Mouse (Mus musculus) activated CD4-positive, CD25-positive, alpha-beta regulatory T cell, adult 4 months (primary cell): ENCODE data around the gene Ms4a5. TPM values are rescaled to one million over a fixed set of nuclear protein-coding genes. Genes with fewer than 3 reads are reported as not detected.
"Not testable (repeated sequence)": the region's sequence is repeated elsewhere in the genome, so short reads cannot be mapped to it uniquely, and the experiment has no call there.

Source experiments
- ATAC-seq: one replicate; pipeline ENCODE4 v1.8.0; 2017
- polyA plus RNA-seq, 2 experiments: library from polyadenylated mRNA; unstranded; fragments of 100-300 nt; shearing (Covaris generic); gene quantifications; one replicate each; pipeline ENCODE4 v1.2.1; 2017

The Ms4a5 gene
- not detected for polyA plus RNA-seq

DNA sequence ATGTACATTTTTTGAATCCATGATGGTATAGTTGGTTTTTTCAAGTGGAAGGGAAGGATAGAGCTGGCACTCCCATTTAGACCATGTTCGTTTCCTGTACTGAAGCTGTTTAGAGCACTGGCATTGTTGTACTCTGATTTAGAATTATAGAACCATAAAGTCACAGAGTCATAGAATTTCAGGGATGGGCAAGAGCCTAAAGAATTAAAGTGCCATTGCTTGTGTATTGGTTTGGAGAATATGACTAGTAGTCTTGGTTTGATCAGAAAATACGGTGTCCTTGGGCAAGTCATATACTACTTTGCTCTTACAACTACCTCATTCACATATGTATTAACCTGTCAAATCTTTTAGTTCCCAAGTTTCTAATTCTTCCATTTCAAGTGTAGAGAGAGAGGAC lies at the start of gene Ms4a5:
Gene Ms4a5, minus strand, starts transcription at position 101 of the 400 bp plus-strand sequence.
- no peak for ATAC-seq

- no peak for ATAC-seq
Measured at GRCm38 (mm10) chr19:11321123-11321522, 37.5 kb upstream of the Ms4a5 start.

DNA sequence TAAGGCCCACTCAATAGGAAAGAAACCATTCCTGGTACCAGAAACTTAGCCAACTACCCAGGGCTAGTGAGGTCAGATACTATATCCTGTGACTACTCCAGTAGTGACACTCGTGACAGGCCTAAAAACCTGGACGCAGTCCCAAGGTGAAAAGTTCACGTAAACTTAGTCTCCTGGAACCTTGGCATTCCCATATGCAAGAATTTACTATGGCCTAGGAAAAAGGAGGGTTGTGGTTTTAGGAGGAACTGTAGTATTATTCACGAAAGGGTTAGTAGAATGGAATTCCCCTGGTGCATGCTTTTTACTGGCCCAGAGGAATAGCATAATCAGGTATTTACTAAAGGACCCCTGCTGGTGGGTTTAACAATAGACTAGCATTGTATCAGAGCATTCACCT lies 33.1 kb upstream of the Ms4a5 start:
- no peak for ATAC-seq

GRCm38 (mm10) chr19:11314354-11314753 lies 30.7 kb upstream of the Ms4a5 start, which contains the start of gene Ms4a14:
Ms4a14 (minus strand) TSS chr19:11314454.
- no peak for ATAC-seq

DNA sequence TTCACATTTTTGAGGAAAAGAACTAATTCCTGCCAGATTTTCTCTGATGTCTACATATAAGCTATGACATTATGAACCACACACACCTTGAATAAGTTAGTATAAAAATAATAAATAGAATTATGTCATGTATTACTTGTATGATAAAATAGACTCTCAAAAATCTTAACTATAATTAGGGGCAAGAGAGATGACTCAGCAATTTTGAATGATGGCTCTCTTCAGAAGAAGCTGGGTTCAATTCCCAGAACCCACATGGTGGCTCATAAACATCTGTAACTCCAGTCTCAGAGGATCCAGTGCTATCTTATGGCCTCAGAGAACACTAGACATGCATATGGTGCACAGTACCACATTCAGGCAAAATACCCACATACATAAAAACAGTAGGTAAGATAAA lies 25.2 kb upstream of the Ms4a5 start:
- no peak for ATAC-seq

- ATAC-seq = not testable (repeated sequence)
Measured at GRCm38 (mm10) chr19:11299529-11299928, 15.9 kb upstream of the Ms4a5 start.

DNA sequence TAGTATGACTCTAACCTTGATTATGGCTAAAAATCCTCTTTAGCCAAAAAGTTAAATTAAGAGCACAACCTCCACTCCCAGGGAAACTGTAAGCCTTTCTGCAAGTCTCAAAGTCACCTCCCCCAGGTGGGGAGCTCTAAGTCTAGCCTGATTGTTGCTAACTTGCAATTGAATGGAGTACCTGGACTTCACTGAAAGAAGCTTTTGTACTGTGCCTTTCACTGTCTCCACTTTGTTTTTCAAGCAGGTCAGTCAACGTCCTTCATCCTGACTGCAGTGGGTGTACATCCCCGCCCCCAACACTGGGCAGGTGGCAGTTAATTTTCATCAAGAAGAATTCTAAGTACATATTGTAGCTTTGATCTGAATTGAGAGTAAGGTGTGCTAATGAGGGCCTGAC lies 15.3 kb upstream of the Ms4a5 start:
- ATAC-seq = no peak

DNA sequence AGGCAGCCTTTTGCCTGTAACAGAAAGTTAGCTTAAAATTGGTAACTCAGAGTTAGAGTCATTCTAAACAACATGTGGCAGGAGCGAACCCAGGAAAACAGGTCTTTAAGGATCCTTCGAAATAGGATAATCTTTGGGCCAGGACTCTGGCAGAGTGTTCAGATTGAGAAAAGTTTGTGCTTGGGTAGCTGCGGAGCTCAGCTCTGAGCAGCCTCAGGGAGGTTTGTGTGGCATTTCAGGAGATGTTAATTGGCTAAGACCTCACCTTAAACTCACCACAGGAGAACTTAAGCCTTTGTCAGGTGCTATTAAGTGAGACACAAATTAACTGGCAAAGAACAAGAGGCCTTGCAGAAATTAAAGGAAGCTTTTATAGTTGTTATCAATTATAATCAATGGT lies 9.9 kb upstream of the Ms4a5 start:
- not testable (repeated sequence) for ATAC-seq

GRCm38 (mm10) chr19:11292990-11293389 lies 9.3 kb upstream of the Ms4a5 start:
- ATAC-seq = peak; percentile 32

GRCm38 (mm10) chr19:11280223-11280622 lies 3.5 kb downstream of the Ms4a5 start:
- no peak for ATAC-seq

DNA sequence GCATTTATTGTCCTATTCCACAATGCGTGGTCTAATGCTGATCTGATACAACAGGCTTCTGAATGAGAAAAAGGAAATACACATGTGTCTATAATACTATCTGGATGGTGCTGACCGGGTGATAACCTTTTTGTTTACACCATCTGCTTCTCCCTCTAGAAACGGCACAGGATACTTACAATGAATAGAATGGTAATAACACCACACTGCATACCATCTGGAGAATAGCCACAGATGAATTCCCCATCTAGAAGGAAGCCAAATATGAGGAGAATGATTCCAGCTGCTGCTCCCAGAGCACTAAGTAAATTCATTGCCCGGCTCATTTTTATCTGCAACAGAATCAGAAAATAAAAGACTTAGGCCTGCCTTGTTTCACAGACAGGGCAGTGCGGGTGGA lies 7.2 kb downstream of the Ms4a5 start:
- no peak for ATAC-seq

- no peak for ATAC-seq
Measured at GRCm38 (mm10) chr19:11266956-11267355, 16.7 kb downstream of the Ms4a5 start.

DNA sequence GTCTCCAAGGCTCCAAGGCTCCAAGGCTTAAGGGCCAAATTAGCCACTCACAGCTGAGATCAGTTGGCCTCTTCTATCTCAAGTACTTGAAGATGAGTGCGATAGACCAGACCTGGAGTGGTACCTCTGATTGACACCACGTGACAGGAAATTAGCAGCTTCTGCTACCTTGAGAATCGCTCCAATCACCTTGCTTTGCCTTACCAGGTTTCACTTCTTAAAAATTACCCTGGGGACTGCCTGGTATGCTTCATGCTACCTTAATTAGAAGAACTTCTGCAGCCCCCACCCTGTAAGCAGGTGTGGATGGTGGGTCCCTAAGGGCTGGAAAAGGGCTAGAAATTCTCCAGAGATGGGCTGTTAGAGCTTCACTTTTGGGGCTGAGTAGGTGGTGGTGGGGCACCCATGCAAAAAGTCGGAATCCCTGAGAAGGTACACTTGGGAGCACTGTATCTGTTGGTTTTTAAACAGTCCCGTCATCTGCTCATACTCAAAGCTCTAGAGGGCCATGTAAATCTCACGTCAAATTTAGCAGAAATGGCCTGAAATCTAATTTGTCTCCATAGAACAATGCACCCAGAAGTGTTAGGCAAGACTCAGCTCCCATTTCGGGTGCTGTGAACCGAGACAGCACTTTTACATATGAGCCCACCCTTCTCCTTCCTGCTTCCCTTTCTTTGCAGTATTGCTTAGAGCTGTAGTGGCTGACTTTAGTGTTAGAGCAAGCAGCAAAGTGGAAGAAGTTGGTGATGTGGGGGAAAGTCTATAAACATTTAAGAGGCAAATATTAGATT lies 17.4 kb downstream of the Ms4a5 start, which contains the start of gene Ms4a1:
Gene Ms4a1, minus strand, starts transcription at position 190 of the 794 bp plus-strand sequence.
- ATAC-seq = no peak

DNA sequence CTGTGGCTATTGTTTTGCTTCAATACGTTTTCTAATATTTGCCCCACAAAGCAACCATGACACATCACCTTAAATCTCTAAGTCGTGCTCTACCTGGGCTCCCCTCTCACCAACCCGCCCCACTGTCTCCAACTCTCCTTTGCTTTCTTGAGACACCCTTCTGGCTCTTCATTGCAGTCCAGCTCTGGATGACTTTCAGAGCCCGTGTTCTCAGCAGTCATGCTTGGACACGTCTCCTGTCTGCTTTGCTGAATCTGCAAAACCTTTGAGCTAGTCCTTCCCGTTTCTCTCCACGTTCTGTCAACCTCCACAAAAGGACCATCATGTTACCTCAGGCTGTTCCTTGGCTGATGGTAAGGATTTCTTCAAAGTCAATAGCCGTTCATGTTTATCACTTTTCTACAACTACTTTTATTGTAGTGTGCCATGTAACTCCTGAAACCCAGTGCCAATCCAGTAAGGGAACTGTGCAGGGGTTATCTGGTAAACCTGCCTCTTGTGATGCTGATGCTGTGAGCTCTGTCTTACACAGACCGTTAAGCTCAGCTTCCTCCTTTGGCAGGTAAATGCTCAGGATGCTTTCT lies 19.0 kb downstream of the Ms4a5 start:
- no peak for ATAC-seq

- ATAC-seq = no peak
Measured at GRCm38 (mm10) chr19:11263549-11263948, 20.1 kb downstream of the Ms4a5 start.

- not testable (repeated sequence) for ATAC-seq
Measured at GRCm38 (mm10) chr19:11262932-11263331, 20.7 kb downstream of the Ms4a5 start.

DNA sequence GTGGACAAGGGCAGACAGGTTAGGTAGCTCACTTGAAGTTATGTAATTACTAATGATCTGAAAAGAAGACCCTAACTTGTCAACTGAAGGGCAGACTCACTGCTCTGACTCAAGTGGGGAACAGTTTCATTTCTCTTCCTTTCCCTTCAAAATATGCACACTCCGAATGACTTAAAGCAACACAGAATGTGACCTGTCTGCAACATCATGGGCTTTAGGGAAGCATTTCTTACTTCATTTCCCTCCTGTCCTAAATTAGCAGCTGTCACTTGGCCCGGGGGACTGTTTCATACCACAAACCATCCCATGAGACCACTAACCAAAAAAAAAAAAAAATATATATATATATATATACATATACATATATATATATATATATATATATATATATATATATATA lies 22.2 kb downstream of the Ms4a5 start:
- no peak for ATAC-seq

GRCm38 (mm10) chr19:11244230-11244629 lies 39.4 kb downstream of the Ms4a5 start:
- no peak for ATAC-seq

- ATAC-seq = no peak
Measured at GRCm38 (mm10) chr19:11242560-11242959, 41.1 kb downstream of the Ms4a5 start.

DNA sequence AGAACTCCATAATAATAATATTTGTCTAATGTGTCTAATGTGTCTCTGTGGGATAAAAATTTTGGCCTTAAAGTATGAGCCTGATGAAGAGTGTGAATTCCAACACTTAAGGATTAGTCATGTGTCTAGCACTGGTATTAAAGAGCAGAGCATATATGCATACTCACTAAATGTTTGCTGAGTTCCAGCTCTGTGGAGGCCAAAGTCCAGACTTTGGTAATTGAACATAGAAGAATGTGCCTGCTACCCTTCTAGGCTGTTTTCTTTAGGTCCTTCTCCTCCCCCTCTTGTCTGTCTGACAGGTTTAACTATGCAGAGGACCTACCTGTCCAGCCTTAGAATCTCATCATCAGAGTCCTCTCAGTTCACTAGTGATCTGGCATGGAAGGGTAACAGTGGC lies 47.9 kb downstream of the Ms4a5 start:
- ATAC-seq = no peak

DNA sequence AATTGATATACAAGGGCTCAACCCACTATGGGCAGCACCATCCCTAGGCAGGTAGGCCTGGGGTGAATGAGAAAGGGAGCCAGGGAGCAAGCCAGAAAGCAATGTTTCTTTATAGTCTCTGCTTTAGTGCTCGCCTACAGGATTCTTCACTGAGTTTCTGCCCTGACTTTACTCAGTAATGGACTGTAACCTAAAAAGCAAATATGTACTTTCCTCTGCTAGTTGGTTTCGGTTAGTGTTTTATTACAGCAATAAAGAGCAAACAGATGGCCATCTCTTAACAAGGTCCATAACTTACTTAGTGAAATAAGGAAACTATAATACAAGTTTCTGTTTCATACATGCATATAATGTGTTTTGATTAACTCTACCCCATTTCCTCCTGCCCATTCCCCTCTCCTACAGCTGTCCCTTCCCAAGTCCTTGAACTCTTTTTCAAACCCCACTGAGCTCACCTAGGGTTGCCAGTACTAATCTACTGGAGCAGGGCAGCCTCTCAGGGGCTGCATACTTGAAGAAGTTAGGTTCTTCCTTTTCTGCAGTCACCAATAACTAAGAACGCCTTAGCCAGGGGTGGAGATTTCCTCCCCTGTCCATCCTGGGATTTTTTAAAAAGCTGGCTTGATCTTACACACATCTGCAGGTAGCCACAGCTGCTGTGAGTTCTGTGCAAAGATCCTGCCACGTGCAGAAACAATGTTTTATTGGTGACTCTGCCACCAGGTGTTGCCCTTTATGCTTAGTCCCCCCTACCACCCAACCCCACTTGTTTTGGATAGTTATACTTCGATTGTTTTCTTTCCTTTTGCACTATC lies 48.5 kb downstream of the Ms4a5 start:
- no peak for ATAC-seq

DNA sequence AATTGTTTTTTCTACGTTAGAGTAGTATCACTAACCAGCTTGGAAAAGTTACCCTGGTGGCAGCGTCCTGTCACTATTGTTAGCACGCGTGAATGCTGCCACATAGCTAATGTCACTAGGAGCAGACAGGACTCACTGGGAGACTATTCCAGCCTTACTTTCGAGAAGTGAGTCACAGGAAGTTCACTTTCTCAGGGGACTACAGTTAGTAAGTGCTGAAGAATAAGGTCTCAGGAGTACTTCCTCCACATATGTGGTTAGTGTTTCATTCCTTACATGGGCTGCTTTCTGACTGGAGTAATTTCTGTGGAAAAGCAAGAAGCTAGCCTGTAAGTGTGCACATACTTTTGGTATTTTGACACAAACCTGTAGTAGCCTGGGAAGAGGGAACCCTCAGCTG lies 49.4 kb downstream of the Ms4a5 start:
- ATAC-seq = no peak

- no peak for ATAC-seq
Measured at GRCm38 (mm10) chr19:11232348-11232747, 51.3 kb downstream of the Ms4a5 start, which contains the start of gene Ms4a12. Ms4a12 (minus strand) TSS chr19:11232448.
